Comparison of ENCODE assay signal across 13 mouse cellular contexts in genomic region chr4:89816823-89817222, GRCm38 (mm10).
"Had no signal": no experiment of that assay in that cellular context is flagged by ENCODE, and none has a peak within 500 bp of the region (broad histone marks: within the 10 kb centered on the region; RNA-seq: fewer than 3 reads in every experiment).

No protein-coding gene starts in this region.

- H3K27me3 ChIP-seq: limb, embryonic 12.5 days; midbrain, embryonic 12.5 days had no signal

- H3K4me1 ChIP-seq: limb, embryonic 12.5 days; midbrain, embryonic 12.5 days had no signal

- H3K9me3 ChIP-seq: limb, embryonic 12.5 days; midbrain, embryonic 12.5 days had no signal

- H3K36me3 ChIP-seq: limb, embryonic 12.5 days; midbrain, embryonic 12.5 days had no signal

- H3K4me3 ChIP-seq: limb, embryonic 12.5 days; midbrain, embryonic 12.5 days had no signal

- DNase-seq: kidney, adult 11 months; kidney, adult 9 months; kidney, postnatal 36 days; layer of hippocampus, adult 9-11 months; liver; lung, adult 18-20 months; spleen, adult 18-20 months; thymus, adult 2 months; thymus, postnatal 25 days had no signal

- H3K27ac ChIP-seq: kidney, postnatal 0 days; limb, embryonic 12.5 days; liver, embryonic 14.5 days; midbrain, embryonic 12.5 days had no signal
